Mouse (Mus musculus) forebrain, embryonic 11.5 days (tissue): Measurements from ENCODE around the gene Pdap1. TPM values are rescaled to one million over a fixed set of nuclear protein-coding genes. Genes with fewer than 3 reads are reported as not detected.
A peak's percentile ranks its signal among the peaks of the same experiment; 100 is the strongest.
"Not testable (repeated sequence)": the region's sequence is repeated elsewhere in the genome, so short reads cannot be mapped to it uniquely, and the experiment has no call there.

ENCODE experiments used
- ATAC-seq: fragments of 200-750 bp; cut with Nextera tagmentation; replicated peaks from 2 replicates; pipeline ENCODE4 v1.8.0; 2017; ENCODE audit warnings: moderate TSS enrichment; ENCODE audit not compliant: low FRiP score
- DNase-seq: peaks from one replicate; pipeline ENCODE4 v3.0.0-alpha.2; 2017; ENCODE audit warnings: low spot score
- H3K27ac ChIP-seq: fragments of 300-500 bp; sonication (generic); 2 replicates; pipeline ENCODE4 v1.5.1; 2014; ENCODE audit warnings: low read depth, low read length
- H3K27me3 ChIP-seq: fragments of 300-500 bp; sonication (generic); 2 replicates; pipeline ENCODE4 v1.6.1; 2014; ENCODE audit warnings: mild to moderate bottlenecking, low read length, mixed read lengths; ENCODE audit not compliant: control insufficient read depth, insufficient read depth
- H3K36me3 ChIP-seq: fragments of 300-500 bp; sonication (generic); 2 replicates; pipeline ENCODE4 v1.6.1; 2014; ENCODE audit warnings: mild to moderate bottlenecking, low read length, moderate library complexity, mixed read lengths; ENCODE audit not compliant: control insufficient read depth, insufficient read depth
- H3K4me1 ChIP-seq: fragments of 300-500 bp; sonication (generic); replicated peaks from 2 replicates; pipeline ENCODE4 v1.6.1; 2014; ENCODE audit warnings: low read length, mixed read lengths; ENCODE audit not compliant: control insufficient read depth, insufficient read depth
- H3K4me2 ChIP-seq: fragments of 300-500 bp; sonication (generic); 2 replicates; pipeline ENCODE4 v1.6.1; 2014; ENCODE audit warnings: low read depth, mild to moderate bottlenecking, low read length, moderate library complexity, mixed read lengths; ENCODE audit not compliant: severe bottlenecking
- H3K4me3 ChIP-seq: fragments of 300-500 bp; sonication (generic); 2 replicates; pipeline ENCODE4 v1.5.1; 2014; ENCODE audit warnings: low read depth, low read length
- H3K9ac ChIP-seq: fragments of 300-500 bp; sonication (generic); 2 replicates; pipeline ENCODE4 v1.6.1; 2014; ENCODE audit warnings: low read length
- H3K9me3 ChIP-seq: fragments of 300-500 bp; sonication (generic); 2 replicates; pipeline ENCODE4 v1.6.1; 2016; ENCODE audit warnings: low read length, mixed read lengths; ENCODE audit not compliant: control insufficient read depth
- WGBS: fragments of 180-500 bp; shearing (Covaris S2); extraction: QIAGEN DNeasy Blood & Tissue Kit; methylation state at CpG from one replicate; pipeline ENCODE4 v1.1.7; 2014; 5-methylcytosine and 5-hydroxymethylcytosine counted together
- polyA plus RNA-seq: library from polyadenylated mRNA; unstranded; fragments of >200 nt; fragmentation: Nextera tagmentation; extraction: Ambion mirVana; gene quantifications from 2 replicates; pipeline ENCODE4 v1.2.1, GENCODE M21; 2014

Pdap1 gene
- polyA plus RNA-seq, 1 experiment from 2014 or later = 135 TPM

- no peak overlapping the region for H3K9ac ChIP-seq
- H3K9me3 ChIP-seq = no peaks in the 10 kb centered on the region
These were observed 35.7 kb downstream of the Pdap1 start for GRCm38 (mm10) chr5:145104328-145104727.

DNA sequence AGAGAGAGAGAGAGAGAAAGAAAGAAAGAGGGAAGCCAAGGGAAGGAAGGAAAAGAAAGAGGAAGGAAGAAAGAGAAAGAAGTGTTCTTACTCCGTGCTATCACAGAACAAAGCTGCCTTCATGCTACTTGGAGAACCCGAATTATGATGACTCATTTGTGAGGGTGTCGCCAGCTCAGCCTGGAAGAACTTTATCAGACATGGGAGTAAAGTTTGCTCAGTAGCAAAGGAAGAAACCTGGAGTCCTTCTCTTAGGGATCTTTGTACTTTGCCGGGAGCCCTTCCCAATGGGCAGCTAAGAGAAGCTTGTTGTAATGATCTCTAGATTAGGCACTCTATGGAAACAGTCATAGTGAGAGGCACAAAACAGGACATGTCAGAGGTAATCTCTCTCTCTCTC lies 37.3 kb downstream of the Pdap1 start:
- H3K36me3 ChIP-seq = peaks cover 21% of the 10 kb centered on the region
- DNase-seq (no peak), ATAC-seq (no peak)
- no peak overlapping the region for H3K27ac ChIP-seq
- no peak overlapping the region for H3K4me3 ChIP-seq
- 95% methylated on average over 4 of the region's 4 CpGs for WGBS
- no peak overlapping the region for H3K9ac ChIP-seq
- no peaks in the 10 kb centered on the region for H3K9me3 ChIP-seq
- no peaks in the 10 kb centered on the region for H3K27me3 ChIP-seq
- no peak overlapping the region for H3K4me2 ChIP-seq
- no peaks in the 10 kb centered on the region for H3K4me1 ChIP-seq

More at GRCm38 (mm10) chr5:145104328-145104727, 35.7 kb downstream of the Pdap1 start:
- no peak for ATAC-seq
- no peak overlapping the region for H3K4me2 ChIP-seq
- H3K4me3 ChIP-seq = no peak overlapping the region
- no peak for DNase-seq
- peaks cover 24% of the 10 kb centered on the region for H3K36me3 ChIP-seq
- no peak overlapping the region for H3K27ac ChIP-seq
- WGBS = 88% methylated on average over 9 of the region's 9 CpGs
- no peaks in the 10 kb centered on the region for H3K27me3 ChIP-seq
- no peaks in the 10 kb centered on the region for H3K4me1 ChIP-seq

- H3K27ac ChIP-seq, H3K4me3 ChIP-seq, H3K4me1 ChIP-seq, H3K4me2 ChIP-seq, H3K9me3 ChIP-seq, H3K9ac ChIP-seq, H3K27me3 ChIP-seq, DNase-seq, ATAC-seq: not testable (repeated sequence)
- peaks cover 16% of the 10 kb centered on the region for H3K36me3 ChIP-seq
- WGBS = 96% methylated on average over 11 of the region's 11 CpGs
These were observed 38.6 kb downstream of the Pdap1 start for GRCm38 (mm10) chr5:145101451-145101850.

GRCm38 (mm10) chr5:145100960-145101359 lies 39.1 kb downstream of the Pdap1 start:
- Histone ChIP-seq H3K4me1 (no peaks in the 10 kb centered on the region), H3K27ac (no peak overlapping the region), H3K9me3 (no peaks in the 10 kb centered on the region), H3K4me3 (no peak overlapping the region), H3K27me3 (no peaks in the 10 kb centered on the region), H3K9ac (no peak overlapping the region), H3K4me2 (no peak overlapping the region), H3K36me3 (peaks cover 16% of the 10 kb centered on the region)
- DNase-seq (no peak), ATAC-seq (no peak)
- WGBS = 97% methylated on average over 9 of the region's 9 CpGs

- no peaks in the 10 kb centered on the region for H3K4me1 ChIP-seq
- H3K36me3 ChIP-seq = peaks cover 16% of the 10 kb centered on the region
- no peak for ATAC-seq
- H3K4me2 ChIP-seq = no peak overlapping the region
- no peaks in the 10 kb centered on the region for H3K9me3 ChIP-seq
- no peak overlapping the region for H3K27ac ChIP-seq
- DNase-seq = no peak
- no peaks in the 10 kb centered on the region for H3K27me3 ChIP-seq
- no peak overlapping the region for H3K4me3 ChIP-seq
- H3K9ac ChIP-seq = no peak overlapping the region
- 95% methylated on average over 10 of the region's 10 CpGs for WGBS
These were observed 41.7 kb downstream of the Pdap1 start for GRCm38 (mm10) chr5:145098340-145098821.

GRCm38 (mm10) chr5:145096195-145096594 lies 43.8 kb downstream of the Pdap1 start:
- 92% methylated on average over 4 of the region's 4 CpGs for whole genome bisulfite sequencing
- Histone ChIP-seq H3K4me2 (no peak overlapping the region), H3K4me3 (no peak overlapping the region), H3K27me3 (no peaks in the 10 kb centered on the region), H3K9ac (no peak overlapping the region), H3K27ac (no peak overlapping the region), H3K36me3 (peaks cover 13% of the 10 kb centered on the region), H3K9me3 (no peaks in the 10 kb centered on the region), H3K4me1 (no peaks in the 10 kb centered on the region)
- ATAC-seq (no peak), DNase-seq (no peak)

- Histone ChIP-seq H3K36me3 (peaks cover 4% of the 10 kb centered on the region; the same call in 1 of the 2 replicates), H3K27me3 (no peaks in the 10 kb centered on the region), H3K4me3 (no peak overlapping the region), H3K27ac (no peak overlapping the region), H3K4me1 (peaks cover 2% of the 10 kb centered on the region; the same call in 1 of the 2 replicates), H3K9ac (no peak overlapping the region), H3K4me2 (no peak overlapping the region), H3K9me3 (no peaks in the 10 kb centered on the region)
- ATAC-seq = no peak
- no peak for DNase-seq
- WGBS = 97% methylated on average over 3 of the region's 3 CpGs
These were observed 50.2 kb downstream of the Pdap1 start for GRCm38 (mm10) chr5:145089878-145090277.

DNA sequence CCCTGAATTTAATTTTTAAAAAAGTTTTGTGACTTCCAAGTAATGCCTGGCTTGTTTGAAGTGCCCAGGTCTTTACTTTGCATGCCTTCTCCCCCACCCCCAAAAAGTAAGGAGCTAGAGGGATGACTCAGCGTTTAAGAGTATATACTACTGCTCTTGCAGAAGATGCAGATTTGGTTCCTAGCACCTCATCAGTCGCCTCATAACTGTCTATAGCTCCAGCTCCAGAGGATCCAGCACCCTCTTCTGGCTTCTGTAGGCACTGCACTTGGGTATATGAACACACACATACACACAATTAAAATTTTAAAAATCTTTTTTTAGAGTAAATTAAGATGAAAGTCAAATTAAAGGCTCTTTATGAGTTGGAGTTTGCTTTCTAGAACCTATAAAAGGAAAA lies 51.9 kb downstream of the Pdap1 start:
- DNase-seq (no peak), ATAC-seq (no peak)
- WGBS = 96% methylated on average over 2 of the region's 2 CpGs
- no peaks in the 10 kb centered on the region for H3K9me3 ChIP-seq
- H3K36me3 ChIP-seq = peaks cover 4% of the 10 kb centered on the region; the same call in 1 of the 2 replicates
- H3K4me2 ChIP-seq = no peak overlapping the region
- H3K4me3 ChIP-seq = no peak overlapping the region
- H3K9ac ChIP-seq = no peak overlapping the region
- H3K27ac ChIP-seq = no peak overlapping the region
- H3K27me3 ChIP-seq = no peaks in the 10 kb centered on the region
- peaks cover 9% of the 10 kb centered on the region for H3K4me1 ChIP-seq

DNA sequence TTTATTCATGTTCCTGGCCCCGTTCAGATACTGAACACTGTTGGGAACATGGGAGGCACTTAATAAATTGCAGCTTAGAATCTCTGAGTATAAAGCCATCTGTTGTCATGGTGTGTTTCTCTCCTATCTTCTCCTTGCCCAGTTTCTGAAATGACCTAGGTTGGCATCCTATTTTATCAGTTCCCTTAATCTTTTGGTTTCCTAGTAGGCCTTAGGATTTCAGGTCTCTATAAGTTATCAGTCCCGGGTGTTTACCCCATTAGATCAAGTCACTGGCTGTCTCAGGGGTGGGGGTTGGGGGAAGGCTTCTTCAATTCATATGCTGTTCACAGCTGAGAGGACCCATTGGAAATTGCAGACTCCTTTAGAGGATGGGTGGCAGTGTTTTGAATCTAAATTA lies 55.2 kb downstream of the Pdap1 start:
- 84% methylated on average over 2 of the region's 2 CpGs for WGBS
- H3K9ac ChIP-seq = peak overlapping the region; percentile 80; the same call in 1 of the 2 replicates

More for the DNA sequence above, 55.2 kb downstream of the Pdap1 start:
- peak overlapping the region; percentile 92 for H3K4me2 ChIP-seq
- H3K4me3 ChIP-seq = peak overlapping the region; percentile 71
- no peaks in the 10 kb centered on the region for H3K27me3 ChIP-seq
- H3K36me3 ChIP-seq = no peaks in the 10 kb centered on the region
- DNase-seq = no peak
- ATAC-seq = no peak
- H3K9me3 ChIP-seq = no peaks in the 10 kb centered on the region
- H3K4me1 ChIP-seq = peaks cover 9% of the 10 kb centered on the region
- H3K27ac ChIP-seq = no peak overlapping the region
